In the genomic region with DNA sequence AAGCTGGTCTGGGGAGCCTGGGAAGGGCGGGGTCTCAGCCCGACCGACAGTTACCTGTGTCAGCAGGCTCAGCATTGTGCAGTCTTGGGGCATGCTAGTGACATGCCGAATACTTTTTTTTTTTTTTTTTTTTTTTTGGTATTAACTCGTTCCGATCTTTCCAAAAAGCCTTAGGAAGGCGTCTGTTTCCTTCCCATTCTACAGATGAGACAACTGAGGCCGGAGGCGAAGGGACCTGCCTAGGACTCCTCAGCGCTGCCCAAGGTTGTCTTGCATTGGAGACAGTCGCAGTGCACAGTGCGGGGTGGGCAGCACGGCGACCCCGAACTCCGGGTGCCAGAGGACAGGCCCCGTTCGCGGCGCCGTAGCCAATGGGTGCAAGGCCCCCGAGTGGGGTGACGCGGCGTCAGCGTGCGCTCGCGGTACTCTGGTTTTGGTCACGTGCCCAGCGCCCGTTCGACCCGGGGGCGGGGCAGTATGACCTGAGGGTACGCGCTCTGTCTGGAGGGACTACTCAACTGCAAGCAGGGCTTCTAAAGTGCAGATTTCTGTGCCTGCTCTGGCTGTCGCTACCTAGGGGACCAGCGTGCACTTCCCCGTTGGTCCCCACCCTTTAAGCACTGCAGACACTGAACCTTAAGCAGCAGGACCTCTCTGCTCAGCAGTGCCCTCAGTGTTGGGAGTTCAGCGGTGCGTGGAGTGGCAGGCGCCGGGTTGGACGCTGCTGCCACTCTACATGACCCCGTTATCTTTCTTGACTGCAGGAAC, we compare ENCODE assay signal across 8 mouse cellular contexts. TPM values are rescaled to one million over a fixed set of nuclear protein-coding genes. Genes with fewer than 3 reads are reported as not detected.
DNase-seq lines count a peak whose midpoint lies in the region; ATAC-seq lines count a peak whose summit lies in the region.

Srebf1 (minus strand) TSS at position 113 of the 768 bp plus-strand sequence.

- H3K27me3 ChIP-seq in intestine, embryonic 14.5 days (replicated peaks; ENCODE audit: control insufficient read depth, insufficient read depth, low read length) = no peaks in the 10 kb centered on the region

- H3K9me3 ChIP-seq in intestine, embryonic 14.5 days (ENCODE audit: control insufficient read depth, low read length) = no peaks in the 10 kb centered on the region

- intact Hi-C loops in left cerebral cortex, postnatal 25 days (cut with DNase I) = no loop called here

- DNase-seq in embryo, embryonic 10 days (ENCODE audit: low spot score) = peak; percentile 92
- DNase-seq in gastrocnemius, postnatal 25 days = peak; percentile 79
- peak; percentile 89 for DNase-seq in intestine, embryonic 14.5 days (ENCODE audit: low spot score)
- peak; percentile 64 to 73 for DNase-seq in left cerebral cortex, postnatal 25 days (ENCODE audit: low spot score in 2 of 2)
- DNase-seq in mesoderm, embryonic 11.5 days (ENCODE audit: low read depth, low spot score) = peak; percentile 86
- peak; percentile 69 for DNase-seq in right cerebral cortex, postnatal 25 days
- DNase-seq in urinary bladder, postnatal 4 days (ENCODE audit: low spot score in 2 of 2) = peak; percentile 81 to 90

- H3K36me3 ChIP-seq in intestine, embryonic 14.5 days (ENCODE audit: control insufficient read depth, insufficient read depth, low read length) = peaks cover 13% of the 10 kb centered on the region; the same call in 1 of the 2 replicates

- H3K27ac ChIP-seq in intestine, embryonic 14.5 days (ENCODE audit: low read depth) = peak within 1 kb of the TSS; percentile 77

- peaks cover 24% of the 10 kb centered on the region for H3K4me1 ChIP-seq in intestine, embryonic 14.5 days (replicated peaks; ENCODE audit: control insufficient read depth, insufficient read depth, low read length)

- H3K4me2 ChIP-seq in intestine, embryonic 14.5 days (ENCODE audit: low read length) = peak within 1 kb of the TSS; percentile 77

- peak within 1 kb of the TSS; percentile 39 for H3K4me3 ChIP-seq in intestine, embryonic 14.5 days (ENCODE audit: low read depth, low read length)

- 5% methylated on average over 46 of the region's 46 CpGs for WGBS in intestine, embryonic 14.5 days

- H3K9ac ChIP-seq in intestine, embryonic 14.5 days (ENCODE audit: low read length) = peak within 1 kb of the TSS; percentile 47

- peak; percentile 79 for ATAC-seq in activated CD4-positive, CD25-positive, alpha-beta regulatory T cell, adult 4 months
- ATAC-seq in intestine, embryonic 14.5 days (replicated peaks; ENCODE audit: low FRiP score, low TSS enrichment, low read depth) = peak; percentile 79

RNA-seq across cellular contexts. Expression of gene Srebf1, which starts in this region (rescaled TPM):
- 10 to 100 TPM; 23.6 to 35.9 TPM for polyA plus RNA-seq in activated CD4-positive, CD25-positive, alpha-beta regulatory T cell, adult 4 months (2017; shearing (Covaris generic))
- 10 to 100 TPM; 16.8 to 20.0 TPM for total RNA-seq in gastrocnemius, postnatal 25 days (2021)
- polyA plus RNA-seq in intestine, embryonic 14.5 days (2014; fragmentation: Nextera tagmentation; extraction: Ambion mirVana) = 85.0 and 97.7 TPM in 2 replicates
- total RNA-seq in left cerebral cortex, postnatal 25 days (2021) = 10 to 100 TPM; 42.3 to 50.7 TPM

Comparison
In these comparisons a context has a peak if more than half of its experiments do, and no peak if none do; other contexts are left out.
1. Peak in every context shown above with its lines: DNase-seq, ATAC-seq, H3K4me3 ChIP-seq and H3K27ac ChIP-seq.